Mouse (Mus musculus) liver, embryonic 14.5 days (tissue): ENCODE measurements at regions not wholly inside any gene's neighbourhood (a gene's known extent, or its start where the extent isn't known, plus 50 kb on each side); places are given as distances from the start of the nearest gene placed in this dataset.

Experiments used
- CTCF ChIP-seq: IDR thresholded peaks from 2 replicates; pipeline ENCODE4 v1.5.1; 2016; ENCODE audit warnings: antibody characterized with exemption, low read depth, control low read depth
- EP300 ChIP-seq: IDR thresholded peaks from 2 replicates; pipeline ENCODE4 v1.6.1; 2016; ENCODE audit warnings: antibody characterized with exemption, low read depth

GRCm38 (mm10) chr4:131346727-131347126 lies 402.5 kb downstream of the Matn1 start:
- TF ChIP-seq CTCF = no peak
- no peak for TF ChIP-seq EP300
